Mouse (Mus musculus) G1E-ER4 (cell line): ENCODE results near the gene Calhm6. TPM values are rescaled to one million over a fixed set of nuclear protein-coding genes. Genes with fewer than 3 reads are reported as not detected.

Source experiments
- GATA1 ChIP-seq: IDR thresholded peaks from one replicate; pipeline ENCODE4 v1.8.0; 2012; ENCODE audit warnings: low read length, inconsistent platforms
- polyA plus RNA-seq: library from polyadenylated mRNA; stranded (reverse); fragments of >175 nt; gene quantifications from 2 replicates; pipeline ENCODE4 v1.2.3, GENCODE M21; 2012

Gene Calhm6
- polyA plus RNA-seq, 1 experiment = not detected

DNA sequence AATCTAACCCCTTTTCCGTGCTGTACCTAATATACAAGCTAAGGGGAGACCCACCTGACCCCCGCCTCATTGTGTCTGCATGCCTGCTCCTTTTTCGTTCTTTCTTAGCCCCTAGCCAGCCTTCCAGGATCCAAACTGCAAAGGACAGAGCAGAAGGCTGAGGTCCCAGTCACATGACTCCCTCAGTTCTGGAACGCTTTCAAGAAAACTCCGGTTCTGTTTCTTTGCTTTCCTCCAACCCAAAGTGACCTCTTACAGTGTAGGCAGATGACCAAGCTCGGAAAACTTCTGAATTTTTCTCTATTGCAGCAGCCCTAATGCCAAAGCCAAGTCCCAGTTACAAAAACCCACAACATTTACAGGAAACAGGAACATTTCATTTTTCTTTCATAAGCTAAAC lies 607 bp upstream of the Calhm6 start:
- no peak for TF ChIP-seq GATA1

DNA sequence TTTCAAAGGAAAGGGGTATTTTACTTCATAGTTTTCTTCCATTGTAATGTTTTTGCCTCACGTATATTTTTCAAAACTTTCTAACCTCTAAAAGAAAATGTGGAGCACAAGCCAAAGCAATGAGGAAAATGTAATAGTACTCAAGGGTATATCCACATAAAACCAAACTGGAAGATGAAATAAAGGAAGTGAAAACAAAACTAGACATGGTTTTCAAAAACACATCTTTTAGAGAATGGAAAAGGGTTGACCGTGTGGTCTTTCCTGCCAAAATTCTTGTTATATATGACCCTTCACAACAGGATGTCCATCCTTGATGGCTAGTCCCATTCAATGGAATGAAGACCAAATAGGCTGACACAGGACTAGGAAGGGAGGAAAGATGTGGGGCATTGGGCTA lies 9.4 kb downstream of the Calhm6 start:
- TF ChIP-seq GATA1 = no peak

DNA sequence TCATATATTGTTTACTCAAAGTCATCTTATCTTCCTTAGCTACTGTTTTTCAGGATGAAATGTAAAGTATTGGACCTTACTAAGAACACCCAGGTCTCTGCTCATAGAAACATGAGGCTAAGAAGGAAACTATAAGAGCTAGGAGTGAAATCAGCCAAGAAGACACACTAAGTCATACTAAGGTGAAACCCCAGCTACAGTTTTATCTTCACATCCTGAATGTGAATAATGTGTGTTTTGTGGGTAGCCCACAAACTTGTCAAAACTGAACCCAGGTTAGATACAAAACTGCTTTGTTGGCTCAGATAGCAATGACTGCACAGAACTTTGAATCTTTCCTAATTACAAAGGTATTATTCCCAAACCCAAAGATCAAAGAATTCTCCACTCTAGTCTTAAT lies 10.0 kb downstream of the Calhm6 start:
- no peak for TF ChIP-seq GATA1

DNA sequence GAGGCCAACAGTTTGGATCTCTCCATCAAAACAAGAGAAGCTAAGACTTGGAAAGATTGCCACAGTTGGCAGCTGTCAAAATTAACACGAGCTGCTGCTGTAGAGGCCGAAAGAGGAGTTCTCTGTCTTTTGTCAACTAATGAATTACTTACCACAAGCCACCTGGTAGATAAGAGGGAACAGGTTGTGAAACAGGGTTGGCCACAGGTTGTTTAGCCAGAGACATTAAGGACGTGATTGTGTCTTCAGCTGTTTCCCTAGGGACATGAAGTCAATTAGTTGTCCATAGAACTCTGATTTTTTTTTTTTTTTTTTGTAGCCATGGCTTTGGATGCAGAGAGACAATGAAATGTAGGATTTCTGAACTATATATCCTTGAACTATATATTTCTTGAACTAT lies 10.7 kb downstream of the Calhm6 start:
- TF ChIP-seq GATA1 = no peak

DNA sequence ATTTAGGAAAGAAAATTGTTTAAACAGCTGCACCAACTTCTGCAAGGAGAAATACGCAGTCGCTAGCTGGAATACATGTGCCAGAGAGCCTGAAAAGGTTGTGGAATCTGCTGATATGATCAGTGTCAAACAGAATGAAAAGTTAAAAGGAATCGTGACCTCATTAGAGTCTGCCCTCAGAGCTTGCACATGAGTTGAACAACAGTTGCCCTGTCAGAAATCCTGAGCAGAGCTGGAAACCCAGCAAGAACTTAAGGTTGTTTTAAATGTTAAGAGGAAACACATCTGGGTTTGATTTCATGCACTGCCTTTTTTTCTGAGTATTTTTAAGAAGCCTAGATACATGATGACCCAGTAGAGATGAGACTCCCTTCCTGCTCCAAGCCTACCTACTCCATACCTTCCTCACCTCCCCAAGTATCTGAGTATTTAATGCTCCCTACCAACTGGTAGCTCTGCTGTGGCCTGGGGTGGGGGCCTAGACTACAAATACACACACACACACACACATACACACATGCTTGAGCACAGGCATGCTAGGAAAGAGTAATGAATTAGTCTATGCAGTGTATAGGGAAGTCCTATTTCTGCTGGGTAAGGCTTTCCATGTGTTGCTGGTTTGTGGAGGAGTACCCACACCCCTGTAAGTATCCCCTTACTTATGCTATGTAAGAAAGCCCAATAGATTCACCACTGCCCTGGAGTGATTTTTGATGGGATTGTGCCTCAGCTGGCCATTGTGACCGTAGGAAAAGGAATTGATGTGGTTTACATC lies 15.6 kb downstream of the Calhm6 start:
- no peak for TF ChIP-seq GATA1

DNA sequence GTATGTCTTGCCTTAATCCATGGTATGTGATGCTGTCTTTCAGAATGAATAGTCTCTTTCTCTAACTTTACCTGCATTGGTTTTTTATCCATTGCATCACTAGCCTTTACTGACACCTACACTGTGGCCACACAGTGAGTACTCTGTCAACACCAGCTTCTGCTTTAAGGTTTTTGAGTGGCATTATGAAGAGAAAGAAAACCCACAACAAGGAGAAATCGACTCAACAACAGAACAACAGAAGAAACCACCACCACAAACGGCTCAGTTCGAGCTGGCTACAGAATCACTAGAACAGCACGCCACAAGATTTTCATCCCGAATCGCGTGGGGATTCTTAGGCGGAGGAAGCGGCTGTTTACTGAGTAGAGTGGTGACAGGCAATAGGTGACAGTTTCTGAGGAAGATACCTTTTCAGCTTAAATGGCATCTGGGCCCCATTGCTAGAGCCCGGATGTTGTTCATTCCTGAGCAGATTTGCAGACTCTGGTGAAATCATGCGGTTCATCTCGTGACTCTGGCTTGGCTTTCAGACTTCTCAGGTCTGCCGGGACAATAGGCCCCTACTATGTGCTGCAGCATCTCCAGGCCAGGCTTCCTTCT lies 16.8 kb downstream of the Calhm6 start:
- TF ChIP-seq GATA1 = no peak

DNA sequence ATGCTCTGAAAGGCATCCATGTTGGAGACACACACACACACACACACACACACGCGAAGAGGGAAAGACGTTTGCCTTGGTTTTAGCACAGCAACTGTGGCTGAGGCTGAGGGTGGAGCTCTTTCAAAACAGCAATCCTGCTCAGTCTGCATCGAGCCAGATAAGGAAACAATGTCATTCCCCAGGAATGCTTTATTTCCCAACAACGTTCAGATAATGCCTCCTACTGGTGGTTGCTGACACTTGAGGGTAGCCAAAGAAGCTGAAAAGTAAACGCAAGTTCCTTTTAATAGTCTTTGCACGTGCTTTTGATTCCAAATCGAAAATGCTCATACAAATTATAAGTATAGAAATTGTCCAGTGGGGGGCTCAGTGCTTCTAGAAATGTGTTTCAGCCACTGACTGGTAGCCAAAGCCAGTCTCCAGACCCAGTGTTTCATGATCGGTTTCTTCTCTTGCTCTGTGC lies 31.3 kb downstream of the Calhm6 start, which contains the start of gene Calhm5:
Gene Calhm5, minus strand, starts transcription at position 102 of the 466 bp plus-strand sequence.
- no peak for TF ChIP-seq GATA1

DNA sequence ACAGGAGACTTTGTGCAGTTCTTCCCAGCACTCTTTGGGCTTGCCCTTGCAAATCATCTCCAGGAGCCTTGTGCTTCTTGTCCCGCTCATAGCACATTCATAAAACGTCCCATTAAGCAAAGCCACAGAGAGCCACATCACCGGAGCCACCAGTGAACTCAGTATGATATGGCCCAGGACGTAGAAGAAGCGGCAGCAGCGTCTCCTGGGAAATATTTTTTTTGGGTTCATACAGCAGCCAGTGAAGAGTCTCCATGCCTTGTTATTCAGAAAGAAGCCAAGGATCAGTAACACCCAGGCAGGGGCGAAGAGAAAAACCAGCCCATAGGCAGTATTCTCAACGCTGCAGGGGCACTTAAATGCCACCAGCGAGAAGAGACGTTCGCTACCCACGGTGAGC lies 31.8 kb downstream of the Calhm6 start:
- TF ChIP-seq GATA1 = no peak

DNA sequence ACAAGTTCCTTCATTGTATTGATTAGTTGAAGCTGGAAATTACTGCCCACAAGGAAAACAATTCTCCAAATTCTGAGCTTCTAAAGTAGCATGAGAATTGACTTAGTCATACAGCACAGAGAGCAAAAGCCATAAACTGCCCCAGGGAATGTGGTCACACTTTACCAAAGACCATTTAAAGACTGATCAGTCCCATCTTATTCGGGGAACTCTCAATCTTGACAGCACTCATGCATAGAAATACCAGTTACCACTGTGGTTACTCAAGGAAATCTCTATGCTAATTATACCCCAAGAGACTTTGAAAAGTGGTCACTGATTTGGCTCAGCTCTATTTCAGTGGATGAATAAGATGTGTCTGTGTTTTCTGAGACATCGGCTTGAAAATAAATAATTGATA lies 32.6 kb downstream of the Calhm6 start:
- TF ChIP-seq GATA1 = no peak

DNA sequence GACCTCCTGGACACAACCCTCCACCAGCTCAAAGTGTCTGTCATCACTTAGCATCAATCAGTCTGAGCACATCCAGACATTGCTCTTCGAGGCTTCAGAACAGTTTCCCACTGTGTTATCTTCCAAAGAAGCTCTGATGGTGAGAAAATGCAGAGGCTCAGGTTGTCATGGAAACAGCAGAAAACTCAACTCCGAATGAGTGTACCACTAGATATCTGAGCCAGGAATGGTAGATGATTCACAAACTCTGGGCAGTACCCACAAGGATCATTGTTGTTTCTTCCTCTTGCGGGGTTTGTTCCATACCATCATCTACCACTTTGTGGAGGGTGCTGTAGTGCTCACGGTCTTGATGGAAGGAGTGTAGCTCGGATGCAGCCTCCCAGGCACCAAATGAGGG lies 35.9 kb downstream of the Calhm6 start:
- no peak for TF ChIP-seq GATA1

DNA sequence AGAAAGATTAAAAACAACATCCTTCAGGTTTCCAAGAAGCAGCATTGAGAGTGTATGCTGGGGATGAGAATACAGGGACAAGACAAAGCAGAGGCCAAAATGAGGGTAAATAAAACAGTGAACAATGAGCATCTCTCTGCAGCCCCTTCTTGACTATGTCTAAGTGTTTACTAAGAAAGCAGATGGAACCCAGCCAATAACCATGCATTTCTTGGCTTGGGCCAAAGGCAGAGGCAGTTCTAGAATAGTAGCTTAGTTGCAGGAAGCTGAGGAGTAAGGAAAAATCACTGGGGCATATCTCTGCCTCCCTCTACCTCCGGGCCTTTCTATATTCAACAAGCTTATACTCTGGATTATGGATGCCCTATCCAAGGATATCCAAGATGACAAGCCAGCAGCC lies 37.3 kb downstream of the Calhm6 start:
- no peak for TF ChIP-seq GATA1

DNA sequence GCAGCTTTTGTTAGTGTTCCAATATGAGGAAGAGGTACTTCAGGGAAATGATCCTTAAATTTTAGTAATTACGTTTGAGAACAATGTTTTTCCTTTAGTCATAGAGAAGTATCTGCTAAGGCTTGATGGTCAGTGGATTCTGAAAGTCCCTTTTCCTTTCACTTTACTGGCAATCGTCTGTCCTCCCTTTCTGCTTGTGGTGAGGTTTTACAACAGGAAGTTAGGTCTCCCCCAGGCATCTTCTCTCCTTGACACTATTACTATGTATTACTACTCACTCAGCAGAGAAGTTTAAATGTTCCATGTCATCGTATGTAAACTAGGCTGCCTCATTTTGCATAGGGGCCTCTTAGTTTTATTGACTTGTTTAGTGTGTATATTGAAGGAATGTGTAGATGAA lies 38.3 kb downstream of the Calhm6 start:
- TF ChIP-seq GATA1 = no peak

DNA sequence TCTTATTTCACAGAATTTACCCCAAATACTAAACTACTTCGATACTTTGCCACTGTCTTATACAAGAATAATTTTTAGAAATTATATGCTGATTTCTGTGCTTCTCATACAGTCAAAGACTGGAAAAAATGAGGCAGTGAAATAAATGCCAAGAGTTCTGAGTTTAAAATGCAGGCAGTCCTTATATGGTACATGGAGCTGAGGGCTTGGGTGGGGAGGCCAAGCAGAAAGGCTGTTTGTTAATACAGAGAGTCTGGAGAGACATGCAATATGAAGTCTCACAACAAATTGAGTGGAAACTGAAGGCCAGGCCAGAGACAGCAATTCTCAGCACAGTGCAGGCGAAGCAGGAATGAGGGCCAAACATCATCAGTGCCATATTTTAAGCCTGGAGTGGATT lies 39.3 kb downstream of the Calhm6 start:
- no peak for TF ChIP-seq GATA1

DNA sequence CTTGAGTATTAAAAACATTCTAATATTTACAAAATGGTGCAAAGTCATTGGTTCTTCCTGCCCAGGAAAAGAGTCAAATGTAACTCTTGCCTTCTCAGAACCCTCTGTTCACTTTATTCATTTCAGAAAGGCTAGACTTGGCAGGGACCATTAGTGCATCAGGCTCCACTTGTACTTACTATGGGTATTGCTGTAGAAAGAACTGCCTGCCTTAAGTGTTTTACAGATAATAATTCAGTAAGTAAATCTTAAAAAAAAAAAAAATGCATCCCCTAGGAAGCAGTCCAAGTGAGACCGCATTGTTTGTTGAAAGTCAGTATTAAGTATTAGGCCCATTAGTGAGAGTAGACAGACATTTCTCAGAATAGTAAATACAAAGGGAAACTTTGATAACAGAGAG lies 41.3 kb downstream of the Calhm6 start:
- TF ChIP-seq GATA1 = no peak

Other genes with a start within 250 kb of the Calhm6 start
- gene Rsph4a, start 222.9 kb downstream of the Calhm6 start, polyA plus RNA-seq = not detected in 2 replicates
- gene Zup1, start 176.7 kb downstream of the Calhm6 start, polyA plus RNA-seq = 0.41 and 1.1 TPM in 2 replicates
- 72.7 and 96.4 TPM in 2 replicates for gene Rwdd1, start 108.4 kb downstream of the Calhm6 start, polyA plus RNA-seq
- gene Trappc3l, start 90.4 kb downstream of the Calhm6 start, polyA plus RNA-seq = not detected in 2 replicates
- not detected in 2 replicates for gene Calhm4, start 83.7 kb downstream of the Calhm6 start, polyA plus RNA-seq
- not detected in 2 replicates for gene Calhm5, start 31.5 kb downstream of the Calhm6 start, polyA plus RNA-seq
- gene Dse, start 79.7 kb upstream of the Calhm6 start, polyA plus RNA-seq = not detected in 2 replicates
- 19.5 and 26.6 TPM in 2 replicates for gene Tspyl1, start 154.2 kb upstream of the Calhm6 start, polyA plus RNA-seq
- 0.16 and 0.17 TPM in 2 replicates for gene Tspyl4, start 169.5 kb upstream of the Calhm6 start, polyA plus RNA-seq